Mouse (Mus musculus): ENCODE data around the gene Hspbap1. TPM values are rescaled to one million over a fixed set of nuclear protein-coding genes. Genes with fewer than 3 reads are reported as not detected.

The Hspbap1 gene
- polyA plus RNA-seq, 1 experiment from 2014 or later: 23.8 TPM

DNA sequence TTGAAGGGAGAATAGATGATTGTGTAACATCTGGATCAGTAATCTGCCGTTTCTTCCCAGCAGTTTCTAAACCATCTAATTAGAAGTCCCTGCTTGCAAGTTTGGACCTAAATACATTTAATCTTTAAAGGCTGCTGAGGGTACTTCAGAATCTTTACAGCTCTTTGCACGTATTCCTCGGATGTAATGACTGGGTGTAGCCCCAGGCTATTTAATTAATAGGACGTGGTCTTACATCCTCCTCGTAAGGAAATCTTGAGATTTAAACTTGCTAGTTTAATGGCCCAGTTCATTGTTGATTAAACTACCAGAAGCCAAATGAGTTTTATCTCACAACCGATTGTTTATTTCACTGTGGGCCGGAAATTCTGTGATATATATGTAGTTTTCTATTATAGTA is 9.5 kb downstream of the Hspbap1 start:
- Histone ChIP-seq H3K4me2 (ENCODE audit: low read depth, severe bottlenecking) (no peak overlapping the region), H3K4me3 (ENCODE audit: low read depth, low read length) (no peak overlapping the region), H3K27me3 (ENCODE audit: control insufficient read depth, insufficient read depth, low read length) (no peaks in the 10 kb centered on the region), H3K4me1 (ENCODE audit: control insufficient read depth, insufficient read depth, low read length) (no peaks in the 10 kb centered on the region), H3K27ac (replicated peaks; ENCODE audit: low read depth, low read length) (no peak overlapping the region), H3K9ac (ENCODE audit: low read length) (no peak overlapping the region), H3K36me3 (ENCODE audit: control insufficient read depth, insufficient read depth, low read length) (no peaks in the 10 kb centered on the region), H3K9me3 (ENCODE audit: control insufficient read depth, low read length) (no peaks in the 10 kb centered on the region)
- ATAC-seq (ENCODE audit: insufficient number of reproducible peaks, low FRiP score, low TSS enrichment, low read depth): no peak
- no peak for DNase-seq (ENCODE audit: low spot score)
- WGBS: 44% methylated on average over 7 of the region's 7 CpGs

DNA sequence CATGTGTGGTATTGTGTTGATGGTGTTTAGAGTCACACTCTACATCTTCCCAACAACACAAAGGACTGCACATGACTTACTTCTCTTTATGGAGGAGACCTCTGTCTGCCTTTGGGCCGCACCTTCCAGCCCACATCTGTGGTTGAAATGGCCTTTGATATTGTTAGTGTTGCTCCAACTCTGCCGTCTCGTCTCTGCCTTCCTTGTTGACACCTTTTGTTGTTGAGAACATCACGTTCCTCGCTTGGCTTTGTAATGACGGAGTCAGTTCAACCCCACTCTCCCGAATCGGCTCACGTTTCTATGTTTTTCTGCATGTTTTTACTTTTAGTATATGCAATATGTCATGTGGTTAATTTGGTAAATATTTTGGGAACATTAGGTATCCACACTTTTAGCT is 10.9 kb downstream of the Hspbap1 start:
- DNase-seq (ENCODE audit: low spot score) (no peak), ATAC-seq (ENCODE audit: insufficient number of reproducible peaks, low FRiP score, low TSS enrichment, low read depth) (no peak)
- no peak overlapping the region for H3K9ac ChIP-seq (ENCODE audit: low read length)
- WGBS: 88% methylated on average over 9 of the region's 9 CpGs
- no peak overlapping the region for H3K4me3 ChIP-seq (ENCODE audit: low read depth, low read length)
- H3K9me3 ChIP-seq (ENCODE audit: control insufficient read depth, low read length): no peaks in the 10 kb centered on the region
- H3K27ac ChIP-seq (replicated peaks; ENCODE audit: low read depth, low read length): no peak overlapping the region
- no peaks in the 10 kb centered on the region for H3K4me1 ChIP-seq (ENCODE audit: control insufficient read depth, insufficient read depth, low read length)
- no peaks in the 10 kb centered on the region for H3K36me3 ChIP-seq (ENCODE audit: control insufficient read depth, insufficient read depth, low read length)
- H3K27me3 ChIP-seq (ENCODE audit: control insufficient read depth, insufficient read depth, low read length): no peaks in the 10 kb centered on the region
- H3K4me2 ChIP-seq (ENCODE audit: low read depth, severe bottlenecking): no peak overlapping the region

DNA sequence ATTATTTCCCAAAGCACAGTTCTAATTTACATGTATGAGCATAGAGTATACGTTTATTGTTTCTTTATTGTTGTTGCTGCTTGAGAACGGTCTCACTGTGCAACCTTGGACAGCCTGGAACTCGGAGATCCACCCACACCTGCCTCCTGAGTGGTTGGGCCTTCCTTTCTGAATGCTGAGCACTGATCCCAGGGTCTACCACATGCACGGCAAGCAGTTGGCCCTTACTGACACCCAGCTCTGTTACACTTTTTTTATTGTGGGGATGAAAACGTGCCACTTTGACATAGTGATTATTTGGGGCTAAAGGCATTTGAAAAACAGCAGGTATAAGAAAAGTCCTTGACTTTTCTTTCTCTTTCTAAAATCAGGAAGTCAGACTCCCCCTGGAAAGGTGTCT is 11.5 kb downstream of the Hspbap1 start:
- whole genome bisulfite sequencing: 91% methylated on average over 5 of the region's 5 CpGs
- no peak for ATAC-seq (ENCODE audit: insufficient number of reproducible peaks, low FRiP score, low TSS enrichment, low read depth)

DNA sequence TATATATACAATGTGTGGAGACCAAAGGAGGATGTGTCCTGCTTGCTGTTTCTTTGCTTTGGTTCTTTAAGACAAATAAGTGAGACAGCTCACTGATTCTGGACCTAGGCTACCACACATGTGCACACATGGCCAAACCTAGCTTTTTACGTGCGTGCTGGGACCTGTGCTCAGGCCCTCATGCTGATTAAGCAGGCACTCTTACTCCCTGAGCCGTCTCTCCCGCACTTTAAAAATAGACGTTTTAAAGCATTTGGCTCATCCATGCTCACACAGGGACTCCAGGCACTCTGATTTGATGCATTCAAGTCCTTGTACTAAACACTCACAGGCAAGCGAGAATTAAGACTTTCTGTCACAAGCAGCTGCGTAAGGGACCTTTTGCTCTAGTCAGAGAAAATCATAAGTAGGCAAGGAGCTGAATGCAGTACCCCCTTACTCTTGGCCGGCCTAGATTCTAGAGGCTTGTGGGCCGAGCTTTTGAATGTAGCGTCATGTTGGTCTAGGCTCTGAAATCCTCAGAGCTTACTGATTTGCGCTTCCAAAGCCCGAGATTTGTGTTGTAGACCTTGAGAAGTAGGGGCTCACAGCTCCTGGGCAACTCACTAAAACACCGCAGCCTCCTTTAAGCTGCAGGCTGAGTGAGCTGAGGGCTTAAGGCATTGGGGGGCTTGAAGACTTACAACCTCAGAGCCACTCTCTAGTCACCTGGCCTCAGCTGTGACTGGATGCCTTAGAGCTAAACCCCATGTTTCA is 12.5 kb downstream of the Hspbap1 start:
- no peak overlapping the region for H3K9ac ChIP-seq (ENCODE audit: low read length)
- 83% methylated on average over 13 of the region's 13 CpGs for WGBS
- no peak for DNase-seq (ENCODE audit: low spot score)
- no peak overlapping the region for H3K27ac ChIP-seq (replicated peaks; ENCODE audit: low read depth, low read length)
- no peak overlapping the region for H3K4me2 ChIP-seq (ENCODE audit: low read depth, severe bottlenecking)
- ATAC-seq (ENCODE audit: insufficient number of reproducible peaks, low FRiP score, low TSS enrichment, low read depth): no peak
- no peaks in the 10 kb centered on the region for H3K4me1 ChIP-seq (ENCODE audit: control insufficient read depth, insufficient read depth, low read length)
- no peak overlapping the region for H3K4me3 ChIP-seq (ENCODE audit: low read depth, low read length)
- no peaks in the 10 kb centered on the region for H3K9me3 ChIP-seq (ENCODE audit: control insufficient read depth, low read length)
- H3K36me3 ChIP-seq (ENCODE audit: control insufficient read depth, insufficient read depth, low read length): no peaks in the 10 kb centered on the region
- no peaks in the 10 kb centered on the region for H3K27me3 ChIP-seq (ENCODE audit: control insufficient read depth, insufficient read depth, low read length)

More for the DNA sequence above, 11.5 kb downstream of the Hspbap1 start:
- Histone ChIP-seq H3K4me2 (ENCODE audit: low read depth, severe bottlenecking) (no peak overlapping the region), H3K4me1 (ENCODE audit: control insufficient read depth, insufficient read depth, low read length) (no peaks in the 10 kb centered on the region), H3K4me3 (ENCODE audit: low read depth, low read length) (no peak overlapping the region), H3K27ac (replicated peaks; ENCODE audit: low read depth, low read length) (no peak overlapping the region), H3K36me3 (ENCODE audit: control insufficient read depth, insufficient read depth, low read length) (no peaks in the 10 kb centered on the region), H3K9me3 (ENCODE audit: control insufficient read depth, low read length) (no peaks in the 10 kb centered on the region), H3K27me3 (ENCODE audit: control insufficient read depth, insufficient read depth, low read length) (no peaks in the 10 kb centered on the region), H3K9ac (ENCODE audit: low read length) (no peak overlapping the region)
- DNase-seq (ENCODE audit: low spot score): no peak

DNA sequence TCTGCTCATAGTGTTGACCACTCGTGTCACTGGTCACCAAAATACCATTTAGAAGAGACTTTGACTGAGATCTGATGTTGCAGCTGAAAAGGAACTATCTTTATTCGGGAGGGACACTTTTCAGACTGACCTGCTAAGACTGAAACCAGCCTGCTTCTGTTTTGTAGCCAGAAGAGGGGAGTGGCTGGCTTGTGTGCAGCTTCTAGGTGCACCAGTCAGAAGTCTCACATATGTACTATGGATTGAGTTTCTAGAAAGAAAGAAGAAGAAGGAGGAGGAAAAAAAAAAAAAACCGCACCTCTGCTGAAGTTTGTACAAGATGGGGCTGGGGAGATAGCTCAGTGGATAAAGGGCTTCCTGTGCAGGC is 13.0 kb downstream of the Hspbap1 start:
- H3K9ac ChIP-seq (ENCODE audit: low read length): no peak overlapping the region
- no peak for DNase-seq (ENCODE audit: low spot score)
- no peak for ATAC-seq (ENCODE audit: insufficient number of reproducible peaks, low FRiP score, low TSS enrichment, low read depth)
- H3K9me3 ChIP-seq (ENCODE audit: control insufficient read depth, low read length): no peaks in the 10 kb centered on the region
- 89% methylated on average over 3 of the region's 3 CpGs for WGBS
- H3K27me3 ChIP-seq (ENCODE audit: control insufficient read depth, insufficient read depth, low read length): no peaks in the 10 kb centered on the region
- no peaks in the 10 kb centered on the region for H3K4me1 ChIP-seq (ENCODE audit: control insufficient read depth, insufficient read depth, low read length)
- no peak overlapping the region for H3K4me2 ChIP-seq (ENCODE audit: low read depth, severe bottlenecking)
- no peak overlapping the region for H3K27ac ChIP-seq (replicated peaks; ENCODE audit: low read depth, low read length)
- no peaks in the 10 kb centered on the region for H3K36me3 ChIP-seq (ENCODE audit: control insufficient read depth, insufficient read depth, low read length)
- no peak overlapping the region for H3K4me3 ChIP-seq (ENCODE audit: low read depth, low read length)

DNA sequence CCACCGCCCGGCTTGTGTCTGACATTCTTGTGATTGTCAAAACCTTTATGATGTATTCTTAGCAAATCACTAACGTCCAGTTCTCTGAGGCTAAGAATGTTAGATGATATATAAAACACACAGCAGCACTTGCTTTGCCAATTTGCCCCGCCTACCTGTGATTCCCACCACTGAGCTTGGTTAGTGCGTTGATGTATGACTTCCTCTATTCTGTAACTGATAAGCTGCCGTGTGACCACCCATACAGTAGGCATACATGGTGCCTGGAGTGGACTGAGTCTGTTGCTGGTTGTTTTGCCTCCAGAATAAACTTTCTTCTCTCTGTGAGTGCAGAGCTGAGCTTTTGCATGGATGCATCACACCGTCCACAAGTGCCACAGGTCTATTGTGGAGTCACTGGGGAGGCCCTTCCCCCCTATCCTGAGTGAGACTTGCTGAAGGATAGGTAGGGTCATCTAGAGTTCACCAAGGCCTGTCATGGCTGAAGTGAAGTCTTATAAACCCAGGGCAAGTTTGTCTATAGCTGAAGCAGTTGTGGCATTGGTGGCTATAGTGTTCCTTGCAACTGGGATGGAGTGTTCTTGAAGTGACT is 14.1 kb downstream of the Hspbap1 start:
- no peak for ATAC-seq (ENCODE audit: insufficient number of reproducible peaks, low FRiP score, low TSS enrichment, low read depth)
- 80% methylated on average over 7 of the region's 7 CpGs for WGBS
- no peak overlapping the region for H3K4me2 ChIP-seq (ENCODE audit: low read depth, severe bottlenecking)
- H3K27ac ChIP-seq (replicated peaks; ENCODE audit: low read depth, low read length): no peak overlapping the region
- H3K9me3 ChIP-seq (ENCODE audit: control insufficient read depth, low read length): no peaks in the 10 kb centered on the region
- no peak overlapping the region for H3K9ac ChIP-seq (ENCODE audit: low read length)
- H3K36me3 ChIP-seq (ENCODE audit: control insufficient read depth, insufficient read depth, low read length): no peaks in the 10 kb centered on the region
- DNase-seq (ENCODE audit: low spot score): no peak
- no peak overlapping the region for H3K4me3 ChIP-seq (ENCODE audit: low read depth, low read length)
- H3K27me3 ChIP-seq (ENCODE audit: control insufficient read depth, insufficient read depth, low read length): no peaks in the 10 kb centered on the region
- no peaks in the 10 kb centered on the region for H3K4me1 ChIP-seq (ENCODE audit: control insufficient read depth, insufficient read depth, low read length)

DNA sequence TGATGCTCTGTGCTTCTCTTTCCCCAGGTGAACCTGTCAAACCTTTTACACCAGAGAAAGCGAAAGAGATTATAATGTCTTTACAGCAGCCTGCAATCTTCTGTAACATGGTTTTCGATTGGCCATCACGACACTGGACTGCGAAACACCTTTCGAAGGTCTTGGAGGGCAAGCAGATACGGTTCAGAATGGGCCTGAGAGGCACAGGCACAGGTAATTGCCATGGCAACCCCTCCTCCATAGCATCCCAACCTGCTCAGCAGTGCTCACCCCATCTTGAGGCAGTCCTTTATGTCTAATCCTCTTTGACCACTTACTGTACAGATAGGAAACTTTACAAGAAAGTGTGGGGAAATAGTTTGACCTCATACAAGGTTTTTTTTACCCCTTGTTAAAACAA is 17.0 kb downstream of the Hspbap1 start:
- Histone ChIP-seq H3K27ac (replicated peaks; ENCODE audit: low read depth, low read length) (no peak overlapping the region), H3K4me3 (ENCODE audit: low read depth, low read length) (no peak overlapping the region), H3K9me3 (ENCODE audit: control insufficient read depth, low read length) (no peaks in the 10 kb centered on the region), H3K27me3 (ENCODE audit: control insufficient read depth, insufficient read depth, low read length) (no peaks in the 10 kb centered on the region), H3K4me1 (ENCODE audit: control insufficient read depth, insufficient read depth, low read length) (no peaks in the 10 kb centered on the region), H3K36me3 (ENCODE audit: control insufficient read depth, insufficient read depth, low read length) (no peaks in the 10 kb centered on the region), H3K9ac (ENCODE audit: low read length) (no peak overlapping the region), H3K4me2 (ENCODE audit: low read depth, severe bottlenecking) (no peak overlapping the region)
- ATAC-seq (ENCODE audit: insufficient number of reproducible peaks, low FRiP score, low TSS enrichment, low read depth): no peak
- 88% methylated on average over 6 of the region's 6 CpGs for WGBS
- DNase-seq (ENCODE audit: low spot score): no peak

DNA sequence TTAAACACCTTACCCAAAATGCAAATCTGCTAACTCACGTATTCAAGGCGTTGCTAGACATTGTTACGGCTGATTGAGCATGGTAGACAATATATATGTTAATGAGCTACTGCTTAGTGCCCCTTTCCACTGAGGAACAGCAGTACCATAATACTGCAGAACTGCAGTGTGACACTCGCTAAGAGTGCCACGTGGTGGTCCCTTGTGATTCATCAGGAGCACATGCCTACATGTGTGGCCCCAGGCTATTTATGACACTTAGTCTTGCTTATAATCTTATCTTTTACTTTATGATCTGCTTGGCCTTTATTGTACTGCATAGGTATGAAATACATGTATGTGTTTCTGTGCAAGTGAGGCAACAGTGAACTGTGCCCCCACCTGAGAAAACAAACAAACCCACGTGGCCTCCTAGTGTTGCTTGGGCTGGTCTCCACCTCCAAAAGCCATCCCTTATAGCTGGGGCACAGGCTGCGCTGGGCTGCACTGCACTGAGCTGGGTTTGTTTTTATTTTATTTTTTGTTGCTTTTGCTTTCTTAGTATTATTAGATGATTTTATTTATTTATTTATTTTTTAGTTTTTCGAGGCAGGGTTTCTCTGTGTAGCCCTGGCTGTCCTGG is 17.5 kb downstream of the Hspbap1 start:
- WGBS: 92% methylated on average over 8 of the region's 8 CpGs
- H3K4me2 ChIP-seq (ENCODE audit: low read depth, severe bottlenecking): no peak overlapping the region
- no peak overlapping the region for H3K4me3 ChIP-seq (ENCODE audit: low read depth, low read length)
- H3K4me1 ChIP-seq (ENCODE audit: control insufficient read depth, insufficient read depth, low read length): no peaks in the 10 kb centered on the region
- DNase-seq (ENCODE audit: low spot score) (no peak), ATAC-seq (ENCODE audit: insufficient number of reproducible peaks, low FRiP score, low TSS enrichment, low read depth) (no peak)
- no peaks in the 10 kb centered on the region for H3K27me3 ChIP-seq (ENCODE audit: control insufficient read depth, insufficient read depth, low read length)
- no peaks in the 10 kb centered on the region for H3K9me3 ChIP-seq (ENCODE audit: control insufficient read depth, low read length)
- H3K9ac ChIP-seq (ENCODE audit: low read length): no peak overlapping the region
- H3K27ac ChIP-seq (replicated peaks; ENCODE audit: low read depth, low read length): no peak overlapping the region
- no peaks in the 10 kb centered on the region for H3K36me3 ChIP-seq (ENCODE audit: control insufficient read depth, insufficient read depth, low read length)

All from limb, embryonic 11.5 days (tissue).